Mouse (Mus musculus): ENCODE results near the gene Kctd18.

DNA sequence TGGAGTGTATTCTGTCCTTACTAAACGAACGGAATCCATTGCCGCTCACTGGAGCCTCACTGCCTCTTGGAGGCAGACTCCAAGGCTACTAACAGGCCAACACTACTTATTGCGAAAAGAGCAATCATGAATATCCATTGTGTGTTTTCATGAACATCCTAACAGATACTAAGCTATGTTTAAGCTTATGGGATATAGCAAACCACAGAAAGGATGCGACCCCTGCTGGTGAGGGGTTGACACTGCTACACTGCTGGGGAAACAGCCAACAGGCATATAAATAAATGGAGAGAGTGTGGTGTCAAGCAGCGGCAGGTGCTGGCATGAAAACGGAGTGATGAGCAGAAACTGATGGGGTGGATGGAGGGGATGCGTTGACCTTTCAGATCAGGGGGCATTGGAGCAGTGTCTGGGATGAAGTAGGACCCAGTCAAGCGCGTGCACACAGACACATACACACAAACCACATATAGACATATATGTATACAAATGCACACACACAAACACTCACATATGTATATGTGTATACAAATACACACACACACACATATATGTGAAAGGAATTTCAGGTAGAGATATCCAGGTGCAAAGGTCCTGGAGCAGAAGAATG, 12.5 kb upstream of the Kctd18 start:
- peak; percentile 82 for TF ChIP-seq CTCF (conservative IDR thresholded peaks at IDR 0.05; ENCODE audit: insufficient read depth, insufficient read length, low read depth, low read length)
- TF ChIP-seq POLR2A (IDR thresholded peaks at IDR 0.05; ENCODE audit: low read depth, low read length) = no peak

All from kidney, adult 2 months (tissue).